Mouse (Mus musculus) layer of hippocampus, adult 2 months (tissue): ENCODE results near the gene Capn1. TPM values are rescaled to one million over a fixed set of nuclear protein-coding genes. Genes with fewer than 3 reads are reported as not detected.
A peak's percentile ranks its signal among the peaks of the same experiment; 100 is the strongest.

Source experiments
- DNase-seq, 2 experiments: peaks; one replicate each; pipeline ENCODE4 v3.0.0; 2022; ENCODE audit warnings: low spot score in 2 of 2
- H3K27ac ChIP-seq: fragments of 200-600 bp; 2 replicates; pipeline ENCODE4 v1.8.1; 2022
- H3K4me3 ChIP-seq: fragments of 200-600 bp; 2 replicates; pipeline ENCODE4 v1.8.1; 2022; ENCODE audit warnings: mild to moderate bottlenecking
- CTCF ChIP-seq: fragments of 200-600 bp; conservative IDR thresholded peaks from 2 replicates; pipeline ENCODE4 v1.8.1; 2022; ENCODE audit warnings: antibody characterized with exemption, mild to moderate bottlenecking, moderate library complexity
- total RNA-seq, 2 experiments: library from RNA; stranded (reverse); gene quantifications; 2 replicates each; pipeline ENCODE4 v1.2.3; 2021

Gene Capn1
- total RNA-seq, 2 experiments from 2014 or later: 28.2 to 29.9 TPM

DNA sequence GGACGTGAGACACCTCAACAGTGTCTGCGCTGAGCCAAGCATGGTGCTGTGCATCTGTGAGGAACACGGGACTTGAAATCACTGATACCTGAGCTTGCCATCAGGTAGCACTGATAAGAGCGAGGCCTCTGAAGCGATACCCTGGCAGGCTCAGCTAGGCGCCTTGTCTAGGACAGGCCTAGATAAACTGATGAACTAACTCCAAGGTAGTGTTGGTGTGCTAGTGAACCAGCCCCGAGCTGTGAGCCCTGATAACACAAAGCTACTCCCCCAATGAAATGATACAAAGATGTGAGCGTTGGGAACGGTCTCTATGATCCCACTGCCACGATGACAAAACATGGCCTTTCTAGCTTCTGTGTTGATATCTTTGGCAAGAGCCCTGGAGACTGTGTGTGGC lies 48.0 kb downstream of the Capn1 start:
- Histone ChIP-seq H3K27ac (no peak overlapping the region), H3K4me3 (no peak overlapping the region)
- DNase-seq: no peak
- TF ChIP-seq CTCF: no peak

GRCm38 (mm10) chr19:5966786-5967185 lies 48.9 kb downstream of the Capn1 start:
- Histone ChIP-seq H3K4me3 (no peak overlapping the region), H3K27ac (no peak overlapping the region)
- DNase-seq: no peak
- no peak for TF ChIP-seq CTCF

DNA sequence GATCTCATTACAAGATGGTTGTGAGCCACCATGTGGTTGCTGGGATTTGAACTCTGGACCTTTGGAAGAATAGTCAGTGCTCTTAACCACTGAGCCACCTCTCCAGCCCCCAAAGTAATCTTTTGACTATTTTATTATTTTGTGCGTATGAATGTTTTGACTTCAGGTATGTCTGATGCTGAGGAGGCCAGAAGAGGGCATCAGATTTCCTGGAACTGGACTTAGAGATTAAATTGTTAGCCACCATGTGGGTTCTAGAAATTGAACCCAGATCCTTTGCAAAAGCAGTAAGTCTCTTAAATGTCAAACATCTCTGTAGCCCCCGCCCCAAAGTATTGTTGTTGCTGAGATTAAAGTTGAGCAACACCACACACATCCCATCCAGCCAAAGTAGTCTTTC lies 49.8 kb downstream of the Capn1 start:
- Histone ChIP-seq H3K4me3 (no peak overlapping the region), H3K27ac (no peak overlapping the region)
- no peak for TF ChIP-seq CTCF
- no peak for DNase-seq

DNA sequence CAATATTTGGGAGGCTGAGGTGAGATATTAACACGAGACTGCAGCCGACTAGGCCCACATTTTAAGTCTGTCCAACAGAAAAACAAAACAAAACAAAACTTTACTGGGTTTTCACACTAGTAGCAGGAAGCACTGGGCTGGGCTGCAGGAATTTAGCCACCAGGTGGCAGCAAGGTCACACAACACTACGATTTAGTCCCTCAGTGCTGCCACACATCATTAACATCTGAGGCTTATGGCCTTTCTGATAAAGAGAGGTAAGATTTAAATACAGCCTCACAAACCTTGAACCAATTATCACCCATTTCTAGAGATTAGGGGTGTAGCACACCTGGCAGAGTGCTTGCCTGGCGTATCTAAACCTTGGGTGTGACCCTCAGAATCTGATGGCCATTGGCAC lies 50.4 kb downstream of the Capn1 start:
- TF ChIP-seq CTCF: peak; percentile 92

GRCm38 (mm10) chr19:5964804-5965203 lies 50.9 kb downstream of the Capn1 start:
- Histone ChIP-seq H3K27ac (peak overlapping the region; percentile 78; the same call in 1 of the 2 replicates), H3K4me3 (no peak overlapping the region)
- DNase-seq: no peak
- no peak for TF ChIP-seq CTCF

More for the DNA sequence above, 50.4 kb downstream of the Capn1 start:
- Histone ChIP-seq H3K27ac (no peak overlapping the region), H3K4me3 (no peak overlapping the region)
- peak; percentile 39 to 72 for DNase-seq

- TF ChIP-seq CTCF: no peak; the same call in 1 of the 2 replicates
- H3K4me3 ChIP-seq: peak within 1 kb of the TSS; percentile 73
- H3K27ac ChIP-seq: peak within 1 kb of the TSS; percentile 78
- DNase-seq: peak; percentile 84 to 88
Observed at GRCm38 (mm10) chr19:5963883-5964562, 51.7 kb downstream of the Capn1 start, which contains the start of gene Pola2. Gene Pola2, minus strand, starts transcription at chr19:5964202.

GRCm38 (mm10) chr19:5962651-5963050 lies 53.0 kb downstream of the Capn1 start:
- no peak for DNase-seq
- peak; percentile 23; the same call in 1 of the 2 replicates for TF ChIP-seq CTCF
- no peak overlapping the region for H3K27ac ChIP-seq
- no peak overlapping the region for H3K4me3 ChIP-seq

DNA sequence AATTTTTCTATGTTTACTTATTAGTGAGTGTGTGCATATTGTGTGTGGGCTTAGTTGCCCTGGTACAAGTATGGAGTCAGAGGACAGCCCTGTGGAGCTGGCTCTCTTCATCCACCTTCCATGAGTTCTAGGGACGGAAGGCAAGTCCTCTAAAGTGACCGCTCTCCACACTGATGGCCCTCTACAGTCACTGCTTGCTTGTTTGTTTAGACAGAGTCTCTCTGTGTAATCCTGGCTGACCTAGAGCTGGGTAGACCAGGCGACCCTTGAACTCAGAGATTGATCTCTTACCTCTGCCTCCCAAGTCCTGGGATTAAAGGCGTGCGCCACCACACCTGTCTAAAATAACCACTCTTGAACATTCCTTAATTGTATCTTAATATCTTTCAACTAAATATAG lies 58.3 kb downstream of the Capn1 start:
- no peak overlapping the region for H3K4me3 ChIP-seq
- no peak for TF ChIP-seq CTCF
- DNase-seq: no peak

DNA sequence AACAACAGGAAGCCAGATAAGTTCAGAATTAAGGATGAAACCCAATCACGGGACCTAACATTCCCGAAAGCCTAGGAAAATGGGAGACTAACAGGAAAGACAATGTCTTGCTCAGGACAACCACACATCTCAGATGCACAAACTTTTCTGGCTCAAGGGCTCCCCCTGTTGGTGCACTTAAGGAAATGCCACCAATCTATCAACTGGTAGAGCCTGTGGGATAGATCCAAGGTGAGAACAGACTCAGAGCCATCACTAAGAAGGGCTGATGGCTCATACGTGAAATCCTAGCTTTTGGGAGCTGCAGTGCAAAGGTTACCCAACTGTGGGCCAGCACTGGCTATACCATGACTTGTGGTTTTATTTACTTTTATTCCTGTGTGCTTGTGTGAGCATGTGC lies 59.0 kb downstream of the Capn1 start:
- TF ChIP-seq CTCF: peak; percentile 94
- H3K27ac ChIP-seq: no peak overlapping the region
- DNase-seq: peak; percentile 68 to 86
- no peak overlapping the region for H3K4me3 ChIP-seq

More for the DNA sequence above, 58.3 kb downstream of the Capn1 start:
- no peak overlapping the region for H3K27ac ChIP-seq

DNA sequence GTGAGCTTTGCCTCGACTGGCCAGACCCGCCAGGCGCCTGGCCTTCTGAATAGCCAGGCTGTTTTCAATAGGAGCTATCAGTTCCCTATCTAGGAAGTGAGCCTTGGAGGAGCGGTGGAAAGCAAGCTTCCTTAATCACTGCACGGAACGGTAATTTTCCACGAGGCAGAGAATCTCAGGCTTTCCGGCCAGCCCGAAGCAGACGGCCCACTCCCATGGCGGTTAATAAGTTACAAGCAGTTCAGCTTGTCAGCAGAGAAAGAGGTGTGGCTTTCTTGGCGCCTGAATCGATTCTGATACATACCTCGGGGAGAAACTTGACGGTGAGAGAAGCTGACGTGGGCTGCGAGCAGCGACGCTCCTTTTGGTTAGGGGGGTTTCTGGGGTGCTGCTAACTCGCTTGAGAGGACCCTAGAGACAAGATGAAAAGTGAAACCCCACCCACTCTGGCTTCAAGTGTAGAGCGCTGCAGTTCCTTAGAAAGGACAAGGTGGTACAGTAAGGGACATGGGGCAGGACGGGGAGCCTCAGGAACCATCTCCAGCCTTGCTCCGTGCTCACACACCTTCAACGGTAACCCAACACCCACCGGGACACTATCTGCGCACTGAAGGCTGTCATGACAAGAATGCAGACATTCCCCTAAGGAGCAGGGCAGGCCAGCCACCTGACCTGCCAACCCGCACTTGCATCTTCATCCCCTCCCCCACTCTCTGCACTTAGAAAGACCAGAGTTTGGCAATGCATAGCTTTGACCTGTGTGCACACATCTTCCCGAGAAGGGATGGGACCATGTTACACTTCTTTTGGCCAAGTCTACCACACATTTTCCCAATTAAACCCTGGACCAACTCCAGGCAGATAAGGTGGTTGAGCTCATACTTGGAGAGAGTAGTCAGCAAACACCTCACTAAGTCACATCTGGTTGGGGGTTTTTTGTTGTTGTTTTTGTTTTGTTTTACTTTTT lies 59.7 kb downstream of the Capn1 start:
- Histone ChIP-seq H3K27ac (no peak overlapping the region), H3K4me3 (no peak overlapping the region)
- TF ChIP-seq CTCF: no peak
- no peak for DNase-seq

GRCm38 (mm10) chr19:5954936-5955335 lies 60.8 kb downstream of the Capn1 start:
- TF ChIP-seq CTCF: no peak
- Histone ChIP-seq H3K4me3 (no peak overlapping the region), H3K27ac (no peak overlapping the region)
- no peak for DNase-seq

DNA sequence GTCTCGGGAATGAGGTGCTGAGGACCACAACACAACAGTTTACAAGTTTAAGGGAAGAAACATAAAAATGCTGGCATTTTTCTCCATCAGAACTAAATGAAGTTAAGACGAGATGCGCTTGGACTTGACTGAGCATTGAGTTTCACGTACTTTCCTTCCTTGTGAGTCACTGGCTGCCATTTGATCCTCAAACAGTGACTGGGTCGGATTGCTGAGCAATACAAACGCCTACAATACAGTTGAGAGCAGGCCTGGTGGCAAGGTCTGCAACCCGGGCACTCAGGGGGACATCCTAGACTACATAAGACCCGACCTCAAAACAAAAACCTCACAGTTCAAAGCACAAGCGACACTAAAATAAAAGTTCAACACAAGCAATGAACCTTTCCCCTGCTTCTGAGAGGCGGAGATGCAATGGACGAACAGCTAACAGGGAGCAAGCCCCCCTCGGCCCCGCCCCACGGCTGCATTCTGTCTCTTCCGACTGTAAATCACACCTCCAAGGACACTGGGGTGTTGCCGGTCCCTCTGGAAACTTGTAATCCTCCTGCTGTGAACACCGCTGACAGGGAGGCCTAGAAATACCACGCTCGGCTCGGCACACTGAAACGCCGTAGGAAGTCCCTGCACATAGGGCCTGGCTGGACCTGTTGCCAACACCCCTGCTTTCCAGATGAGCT lies 61.5 kb downstream of the Capn1 start:
- Histone ChIP-seq H3K27ac (no peak overlapping the region), H3K4me3 (no peak overlapping the region)
- TF ChIP-seq CTCF: no peak
- no peak for DNase-seq
